Mouse (Mus musculus) ES-Bruce4 (cell line): ENCODE results near the gene Hinfp. TPM values are rescaled to one million over a fixed set of nuclear protein-coding genes. Genes with fewer than 3 reads are reported as not detected.
"Not testable (repeated sequence)": the region's sequence is repeated elsewhere in the genome, so short reads cannot be mapped to it uniquely, and the experiment has no call there.

Source experiments
- H3K27ac ChIP-seq: 2 replicates; pipeline ENCODE4 v1.5.1; 2012; ENCODE audit warnings: low read length, inconsistent platforms; ENCODE audit not compliant: insufficient read depth
- H3K27me3 ChIP-seq: 2 replicates; pipeline ENCODE4 v1.6.1; 2012; ENCODE audit warnings: mild to moderate bottlenecking, low read length, inconsistent platforms; ENCODE audit not compliant: control insufficient read depth, poor library complexity, insufficient read depth, severe bottlenecking
- H3K36me3 ChIP-seq: 2 replicates; pipeline ENCODE4 v1.6.1; 2012; ENCODE audit warnings: inconsistent platforms, mild to moderate bottlenecking, low read length, moderate library complexity; ENCODE audit not compliant: control insufficient read depth, poor library complexity, insufficient read depth, severe bottlenecking
- H3K4me1 ChIP-seq: one replicate; pipeline ENCODE4 v1.8.1; 2011; ENCODE audit warnings: low read length; ENCODE audit not compliant: control insufficient read depth, insufficient read depth
- H3K4me3 ChIP-seq: 2 replicates; pipeline ENCODE4 v1.5.1; 2011; ENCODE audit warnings: low read depth, mild to moderate bottlenecking, low read length
- H3K9ac ChIP-seq: 2 replicates; pipeline ENCODE4 v1.6.1; 2012; ENCODE audit warnings: low read depth, mild to moderate bottlenecking, inconsistent platforms; ENCODE audit not compliant: poor library complexity, severe bottlenecking
- H3K9me3 ChIP-seq: replicated peaks from 2 replicates; pipeline ENCODE4 v1.6.1; 2012; ENCODE audit warnings: mild to moderate bottlenecking, low read length, inconsistent platforms; ENCODE audit not compliant: control insufficient read depth, poor library complexity, insufficient read depth, severe bottlenecking
- CTCF ChIP-seq: IDR thresholded peaks from one replicate; pipeline ENCODE4 v1.8.1; 2011; ENCODE audit warnings: low read depth, low read length
- EP300 ChIP-seq: IDR thresholded peaks from 2 replicates; pipeline ENCODE4 v1.6.1; 2011; ENCODE audit warnings: low read depth, low read length; ENCODE audit not compliant: insufficient read depth
- POLR2A ChIP-seq: IDR thresholded peaks from one replicate; pipeline ENCODE4 v1.8.1; 2011; ENCODE audit warnings: low read length; ENCODE audit not compliant: insufficient read depth
- polyA plus RNA-seq: library from polyadenylated mRNA; stranded (reverse); fragments of >200 nt; gene quantifications from 2 replicates; pipeline ENCODE4 v1.2.4, GENCODE M21; 2011; ENCODE audit warnings: low read depth; ENCODE audit not compliant: missing spikeins, insufficient read depth, insufficient read length

Gene Hinfp
- polyA plus RNA-seq, 1 experiment, result 27.8 TPM

- no peaks in the 10 kb centered on the region for H3K27me3 ChIP-seq
- TF ChIP-seq POLR2A, result no peak
- TF ChIP-seq CTCF, result no peak
- no peak for TF ChIP-seq EP300
- peaks cover 3% of the 10 kb centered on the region for H3K4me1 ChIP-seq
- H3K9me3 ChIP-seq, result no peaks in the 10 kb centered on the region
- H3K9ac ChIP-seq, result peak overlapping the region; percentile 79
- peak overlapping the region; percentile 72 for H3K4me3 ChIP-seq
- peaks cover 6% of the 10 kb centered on the region; the same call in 1 of the 2 replicates for H3K36me3 ChIP-seq
- no peak overlapping the region for H3K27ac ChIP-seq
Measured at GRCm38 (mm10) chr9:44327926-44328325, 22.5 kb upstream of the Hinfp start.

GRCm38 (mm10) chr9:44327064-44327711 is 21.7 kb upstream of the Hinfp start:
- Histone ChIP-seq H3K27me3 (no peaks in the 10 kb centered on the region), H3K9me3 (no peaks in the 10 kb centered on the region), H3K4me3 (peak overlapping the region; percentile 72), H3K4me1 (no peaks in the 10 kb centered on the region), H3K9ac (peak overlapping the region; percentile 79), H3K36me3 (peaks cover 6% of the 10 kb centered on the region; the same call in 1 of the 2 replicates), H3K27ac (peak overlapping the region; percentile 31)
- TF ChIP-seq POLR2A (no peak), CTCF (no peak), EP300 (no peak)

DNA sequence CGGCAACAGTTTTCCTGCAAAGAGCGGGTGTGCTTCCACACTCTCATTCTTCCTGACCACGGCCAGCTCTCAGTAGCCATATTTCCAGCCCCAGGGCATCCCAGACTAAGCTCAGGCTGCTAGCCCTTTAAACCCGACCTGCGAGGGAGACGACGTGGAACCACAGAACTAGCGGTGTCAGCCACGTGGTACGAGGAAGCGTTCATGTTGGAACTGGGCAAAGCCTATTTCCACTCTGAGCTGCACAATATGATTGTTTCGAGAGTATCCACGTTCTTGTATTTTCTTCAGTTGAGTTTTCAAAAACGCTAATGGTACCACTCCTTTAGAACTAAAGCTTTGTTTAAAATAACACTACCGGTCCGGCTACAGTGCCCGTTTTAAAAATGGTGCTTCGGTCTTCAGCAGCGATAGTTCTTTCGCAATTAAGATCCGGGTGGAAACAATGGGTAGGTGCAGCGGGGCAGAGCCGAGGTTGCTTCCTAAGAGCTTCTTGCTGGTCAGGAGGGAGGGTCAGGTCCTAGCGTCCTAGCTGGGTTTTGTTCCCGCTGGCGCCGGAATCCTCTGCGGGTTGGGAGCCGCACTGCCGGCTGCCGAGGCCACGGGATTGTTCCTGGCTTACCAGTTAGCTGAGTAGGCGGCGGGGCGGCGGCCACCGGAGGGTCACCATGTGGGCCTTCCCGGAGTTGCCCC is 21.0 kb upstream of the Hinfp start:
- Histone ChIP-seq H3K9me3 (no peaks in the 10 kb centered on the region), H3K4me1 (no peaks in the 10 kb centered on the region), H3K9ac (peak overlapping the region; percentile 79), H3K27me3 (no peaks in the 10 kb centered on the region), H3K36me3 (peaks cover 3% of the 10 kb centered on the region; the same call in 1 of the 2 replicates), H3K4me3 (peak overlapping the region; percentile 72), H3K27ac (peak overlapping the region; percentile 31)
- no peak for TF ChIP-seq EP300
- TF ChIP-seq CTCF, result no peak
- no peak for TF ChIP-seq POLR2A

GRCm38 (mm10) chr9:44325768-44326370 is 20.4 kb upstream of the Hinfp start, which contains the start of gene Dpagt1:
Gene Dpagt1, plus strand, starts transcription at chr9:44326019.
- Histone ChIP-seq H3K36me3 (peaks cover 2% of the 10 kb centered on the region; the same call in 1 of the 2 replicates), H3K4me1 (no peaks in the 10 kb centered on the region), H3K4me3 (peak within 1 kb of the TSS; percentile 72), H3K9me3 (no peaks in the 10 kb centered on the region), H3K9ac (peak within 1 kb of the TSS; percentile 79), H3K27me3 (no peaks in the 10 kb centered on the region), H3K27ac (peak within 1 kb of the TSS; percentile 31)
- TF ChIP-seq EP300 (no peak), CTCF (no peak), POLR2A (no peak)

GRCm38 (mm10) chr9:44325032-44325767 is 19.7 kb upstream of the Hinfp start:
- H3K36me3 ChIP-seq, H3K4me1 ChIP-seq, H3K27me3 ChIP-seq, H3K4me3 ChIP-seq, H3K9me3 ChIP-seq: not testable (repeated sequence)
- Histone ChIP-seq H3K27ac (0 out of 2 replicates have a peak overlapping the region, but pooled peaks have one; percentile 31), H3K9ac (peak overlapping the region; percentile 79; the same call in 1 of the 2 replicates)
